Mouse (Mus musculus): ENCODE results near the gene Dbndd2.

GRCm38 (mm10) chr2:164494126-164494525 is 8.2 kb downstream of the Dbndd2 start:
- no peak for TF ChIP-seq CTCF (IDR thresholded peaks at IDR 0.05)
- TF ChIP-seq EP300 (IDR thresholded peaks at IDR 0.05), result no peak
